Mouse (Mus musculus) thymus, postnatal 14 days (tissue): ENCODE data around the gene Mex3d.
A peak's percentile ranks its signal among the peaks of the same experiment; 100 is the strongest.
"Not testable (repeated sequence)": the region's sequence is repeated elsewhere in the genome, so short reads cannot be mapped to it uniquely, and the experiment has no call there.

Source experiments
- DNase-seq: peaks from one replicate; pipeline ENCODE4 v3.0.0; 2021

The Mex3d gene

DNA sequence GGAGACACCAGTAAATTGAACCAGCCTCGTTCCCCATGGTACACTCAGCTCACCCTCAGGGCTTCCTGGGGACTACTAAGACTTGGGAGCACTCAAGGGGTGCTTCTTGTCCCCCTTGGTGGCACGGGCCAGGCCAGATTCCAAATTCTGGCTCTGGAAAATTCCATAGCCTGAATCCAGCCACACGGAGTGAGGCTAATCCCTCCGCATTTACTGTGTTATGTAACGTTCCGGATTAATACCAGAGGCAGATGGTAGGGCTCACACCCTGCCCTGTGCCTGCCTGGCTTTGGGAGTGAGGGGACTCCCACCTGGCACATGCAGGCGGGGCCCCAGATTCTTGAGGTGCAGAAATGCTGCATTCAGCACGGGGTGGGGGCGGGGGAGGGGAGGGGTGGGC is 32.0 kb downstream of the Mex3d start:
- DNase-seq, result no peak

GRCm38 (mm10) chr10:80352727-80353126 is 34.7 kb downstream of the Mex3d start:
- DNase-seq, result no peak

GRCm38 (mm10) chr10:80351896-80352295 is 35.6 kb downstream of the Mex3d start:
- DNase-seq, result no peak

DNA sequence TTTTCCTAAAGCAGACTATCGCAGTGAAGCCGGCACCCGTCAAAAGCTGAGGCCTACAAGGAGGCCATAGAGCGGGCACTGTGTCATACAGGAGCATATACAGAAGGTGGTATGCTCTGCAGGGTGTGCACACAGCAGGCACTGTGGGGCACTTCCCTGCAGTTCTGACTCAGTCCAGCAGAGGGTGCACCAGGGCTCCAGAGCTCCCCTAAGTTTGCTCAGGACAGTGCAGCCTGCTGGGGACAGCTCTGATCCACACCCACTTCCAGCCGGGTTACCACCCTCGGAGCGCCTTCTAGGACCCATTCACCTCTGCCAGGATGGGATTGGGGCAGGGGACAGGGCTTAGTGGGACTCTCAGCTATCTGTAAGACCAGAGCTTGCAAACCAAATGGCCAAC is 37.2 kb downstream of the Mex3d start:
- DNase-seq, result peak; percentile 88

DNA sequence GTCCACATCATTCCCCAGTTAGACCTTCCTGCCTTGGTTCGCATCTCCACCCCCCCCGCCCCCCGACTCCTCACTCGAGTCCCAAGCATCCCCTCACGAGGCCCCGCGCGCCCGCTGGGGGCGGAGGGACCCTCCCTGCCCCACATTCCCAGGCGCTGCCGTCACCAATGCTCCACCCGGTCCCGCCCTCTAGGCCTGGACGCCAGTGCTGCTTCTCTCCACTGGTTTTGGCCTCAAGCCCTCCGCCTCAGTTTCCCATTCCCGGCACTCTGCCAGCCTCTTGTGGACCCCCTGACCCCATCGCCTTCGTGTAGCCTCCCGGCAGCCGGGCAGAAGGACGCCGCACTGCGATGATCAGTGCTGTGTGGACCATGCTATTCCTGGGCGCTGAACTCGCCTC is 38.5 kb downstream of the Mex3d start:
- no peak for DNase-seq

DNA sequence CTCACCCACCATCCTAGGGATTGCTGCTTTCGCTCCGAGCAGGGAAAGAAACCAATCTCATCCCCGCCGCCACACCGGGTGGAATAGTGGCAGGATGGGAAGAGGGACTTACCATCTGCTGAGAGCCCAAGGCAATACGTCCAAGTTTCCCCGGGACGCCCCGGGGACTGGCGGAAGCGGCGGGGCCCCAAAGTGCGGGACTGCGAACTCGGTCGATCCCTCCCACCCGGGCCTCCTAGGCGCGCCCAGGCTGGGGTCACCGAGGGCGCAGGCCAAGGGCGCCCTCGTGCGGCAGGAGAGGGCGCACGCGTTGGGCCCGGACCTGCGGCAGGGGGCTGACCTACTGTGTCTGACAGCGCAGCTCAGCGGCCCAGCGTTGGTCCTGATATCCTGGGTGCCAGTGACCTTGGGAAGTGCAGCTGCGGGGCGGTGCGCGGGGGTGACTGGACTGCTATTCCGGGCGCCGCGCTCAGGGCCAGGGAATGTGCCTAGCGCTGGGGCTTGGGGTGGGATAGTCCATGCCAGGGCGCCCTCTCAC is 39.1 kb downstream of the Mex3d start, which contains the start of gene Adamtsl5:
Gene Adamtsl5, minus strand, starts transcription at position 169 of the 538 bp plus-strand sequence.
- DNase-seq, result peak; percentile 77

- no peak for DNase-seq
Observed at GRCm38 (mm10) chr10:80347514-80347967, 39.9 kb downstream of the Mex3d start.

- not testable (repeated sequence) for DNase-seq
Observed at GRCm38 (mm10) chr10:80345929-80346328, 41.5 kb downstream of the Mex3d start.

DNA sequence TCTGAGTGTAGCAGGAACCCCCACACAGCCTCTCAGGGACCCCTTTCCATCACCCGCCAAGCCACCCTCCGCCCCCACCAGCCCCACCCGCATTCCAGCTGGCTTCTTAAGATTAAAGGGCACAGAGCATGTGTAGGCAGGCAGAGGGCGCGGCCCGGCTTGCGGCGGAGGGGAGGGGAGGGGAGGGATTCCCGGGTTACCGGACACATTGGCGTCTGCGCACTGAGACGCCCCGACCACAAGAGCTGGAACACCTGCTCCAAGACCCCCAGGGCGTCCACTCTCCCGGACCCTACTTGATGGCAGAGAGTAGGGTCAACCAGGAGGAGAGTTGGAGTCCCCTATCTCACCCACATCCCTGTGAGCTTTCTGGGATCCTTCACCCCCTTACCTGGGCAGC is 42.3 kb downstream of the Mex3d start:
- DNase-seq, result peak; percentile 54

GRCm38 (mm10) chr10:80344131-80344661 is 43.3 kb downstream of the Mex3d start:
- DNase-seq, result no peak

- DNase-seq, result no peak
Observed at GRCm38 (mm10) chr10:80343425-80343895, 44.0 kb downstream of the Mex3d start.

GRCm38 (mm10) chr10:80342749-80343424 is 44.6 kb downstream of the Mex3d start:
- DNase-seq, result peak; percentile 35

GRCm38 (mm10) chr10:80342305-80342748 is 45.1 kb downstream of the Mex3d start:
- DNase-seq, result no peak

- DNase-seq, result no peak
Observed at GRCm38 (mm10) chr10:80341491-80342304, 45.8 kb downstream of the Mex3d start.

DNA sequence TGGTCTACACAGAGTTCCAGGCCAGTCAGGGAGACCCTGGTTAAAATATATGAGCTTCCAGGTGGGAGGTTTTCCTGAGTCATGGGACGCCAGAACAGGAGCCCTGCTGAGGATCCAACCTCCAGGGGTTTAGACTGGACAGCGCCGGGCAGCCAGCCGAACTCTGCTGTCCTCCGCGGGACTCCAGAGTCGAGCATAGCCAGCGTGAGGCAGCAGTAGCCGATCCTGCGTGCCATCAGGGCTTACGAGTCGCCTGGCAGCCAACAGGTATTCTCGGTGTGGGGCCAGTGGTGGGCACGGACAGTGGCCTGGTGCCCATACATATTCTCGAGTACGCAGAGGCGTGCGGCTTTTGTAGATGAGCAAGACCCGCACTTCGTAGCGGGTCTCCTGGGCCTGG is 46.4 kb downstream of the Mex3d start:
- no peak for DNase-seq

- DNase-seq, result peak; percentile 84
Observed at GRCm38 (mm10) chr10:80339941-80340750, 47.3 kb downstream of the Mex3d start.

- no peak for DNase-seq
Observed at GRCm38 (mm10) chr10:80336263-80336662, 51.2 kb downstream of the Mex3d start.

DNA sequence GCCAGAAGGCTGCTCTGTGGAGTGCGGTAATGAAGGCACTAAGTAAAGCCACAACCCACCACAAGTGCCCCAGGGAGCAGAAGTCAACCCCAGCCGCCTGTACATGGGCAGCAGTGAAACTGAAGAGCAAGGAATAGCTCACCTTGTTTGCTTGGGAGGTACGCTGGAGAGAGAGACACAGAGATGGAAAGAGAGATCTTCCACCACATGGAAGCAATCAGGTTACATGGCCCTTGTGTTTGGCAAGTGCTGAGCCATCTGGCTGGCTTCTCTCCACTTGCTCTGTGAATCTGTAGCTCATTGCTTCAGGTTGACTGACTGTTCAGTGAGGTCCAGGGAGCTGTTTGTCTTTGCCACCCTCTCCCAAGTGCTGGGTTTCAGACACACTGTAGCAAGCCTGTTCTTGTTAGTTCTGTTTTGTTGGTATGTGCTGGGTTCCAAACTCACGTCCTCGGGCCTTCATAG is 54.9 kb downstream of the Mex3d start:
- no peak for DNase-seq

DNA sequence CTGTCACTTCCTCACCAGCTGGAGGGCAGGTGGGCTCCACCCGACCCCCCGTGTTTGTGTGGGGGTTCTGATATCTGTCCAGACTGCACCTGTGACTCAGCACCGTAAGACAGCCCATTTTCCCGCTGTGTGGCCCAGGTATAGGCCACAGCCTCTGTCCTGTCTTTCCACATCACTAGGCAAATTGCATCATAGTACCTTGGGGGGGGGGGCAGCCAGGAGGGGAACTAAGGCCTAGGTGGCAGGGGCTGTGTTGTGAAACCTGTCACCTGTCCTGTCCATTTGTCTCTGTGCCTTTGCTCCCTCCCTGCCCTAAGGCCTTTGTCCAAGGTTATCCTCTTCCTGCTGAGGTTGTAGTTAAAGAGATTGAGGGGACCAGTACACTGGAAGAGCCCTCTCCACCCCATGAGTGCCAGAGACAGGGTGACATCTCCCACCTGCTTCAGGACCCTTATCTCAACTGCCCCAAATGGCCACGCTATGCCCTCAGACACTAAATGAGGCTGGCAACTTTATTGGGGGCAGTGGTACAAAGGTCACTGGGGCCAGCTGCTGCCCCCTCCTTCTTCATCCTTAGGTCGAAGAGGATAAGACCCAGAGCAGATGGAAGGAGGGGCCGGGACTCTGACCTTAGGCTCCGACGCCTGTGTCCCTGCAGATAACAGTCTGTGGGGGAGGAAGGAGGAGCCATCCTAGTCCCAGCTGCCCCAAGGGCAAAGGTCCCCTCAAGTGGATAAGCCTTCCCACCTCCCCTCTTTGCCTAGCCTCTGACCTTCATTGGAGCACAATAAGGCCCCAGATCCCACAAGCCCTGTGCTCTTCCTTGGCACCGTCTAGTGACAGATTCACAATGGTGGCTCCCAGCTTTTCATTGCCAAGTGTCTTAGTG is 55.6 kb downstream of the Mex3d start:
- DNase-seq, result no peak

DNA sequence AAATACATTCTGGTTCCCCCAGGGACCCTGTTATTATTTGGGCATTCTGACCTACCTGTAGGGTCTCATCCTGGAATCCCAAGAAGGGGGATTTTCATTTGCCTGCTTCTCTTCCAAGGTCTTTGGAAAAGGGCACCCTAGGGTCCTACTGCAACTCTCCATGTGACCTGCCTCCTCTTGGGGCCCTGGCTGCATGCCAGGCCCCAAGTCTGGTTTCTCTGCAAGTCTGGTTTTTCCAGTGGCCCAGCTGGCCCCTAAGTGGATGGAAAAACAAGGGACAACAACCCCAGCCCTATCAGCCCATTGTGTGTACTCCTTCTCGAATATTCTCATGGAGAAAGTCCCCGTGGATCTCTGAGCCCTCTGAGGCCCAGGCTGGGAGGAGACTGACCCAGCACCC is 56.6 kb downstream of the Mex3d start:
- no peak for DNase-seq
